Mouse (Mus musculus) midbrain, postnatal 0 days (tissue): Measurements from ENCODE around the gene Klrb1. TPM values are rescaled to one million over a fixed set of nuclear protein-coding genes. Genes with fewer than 3 reads are reported as not detected.

Experiments used
- ATAC-seq: fragments of 200-750 bp; cut with Nextera tagmentation; 2 replicates; pipeline ENCODE4 v1.8.0; 2017; ENCODE audit warnings: moderate number of reproducible peaks, mild to moderate bottlenecking, moderate TSS enrichment, moderate library complexity; ENCODE audit not compliant: low FRiP score
- DNase-seq: peaks from one replicate; pipeline ENCODE4 v3.0.0-alpha.2; 2015; ENCODE audit warnings: low spot score
- H3K27ac ChIP-seq: fragments of 300-500 bp; sonication (generic); 2 replicates; pipeline ENCODE4 v1.5.1; 2014; ENCODE audit warnings: low read depth, mild to moderate bottlenecking, low read length, mixed read lengths
- H3K27me3 ChIP-seq: fragments of 300-500 bp; sonication (generic); 2 replicates; pipeline ENCODE4 v1.6.1; 2014; ENCODE audit warnings: low read length, control low read depth, mixed read lengths; ENCODE audit not compliant: insufficient read depth
- H3K36me3 ChIP-seq: fragments of 300-500 bp; sonication (generic); 2 replicates; pipeline ENCODE4 v1.6.1; 2014; ENCODE audit warnings: low read length, control low read depth, mixed read lengths; ENCODE audit not compliant: insufficient read depth
- H3K4me1 ChIP-seq: fragments of 300-500 bp; sonication (generic); 2 replicates; pipeline ENCODE4 v1.6.1; 2014; ENCODE audit warnings: mild to moderate bottlenecking, control low read depth, antibody characterized with exemption, low read length, mixed read lengths; ENCODE audit not compliant: insufficient read depth
- H3K4me2 ChIP-seq: fragments of 300-500 bp; sonication (generic); 2 replicates; pipeline ENCODE4 v1.6.1; 2014; ENCODE audit warnings: low read depth, mild to moderate bottlenecking, low read length, mixed read lengths; ENCODE audit not compliant: poor library complexity, severe bottlenecking
- H3K4me3 ChIP-seq: fragments of 300-500 bp; sonication (generic); 2 replicates; pipeline ENCODE4 v1.5.1; 2014; ENCODE audit warnings: low read depth, mild to moderate bottlenecking, low read length, moderate library complexity
- H3K9ac ChIP-seq: fragments of 300-500 bp; sonication (generic); replicated peaks from 2 replicates; pipeline ENCODE4 v1.6.1; 2014; ENCODE audit warnings: mild to moderate bottlenecking, low read length, moderate library complexity, mixed read lengths; ENCODE audit not compliant: poor library complexity, severe bottlenecking
- H3K9me3 ChIP-seq: fragments of 300-500 bp; sonication (generic); 2 replicates; pipeline ENCODE4 v1.6.1; 2016; ENCODE audit warnings: low read length, control low read depth
- CTCF ChIP-seq: IDR thresholded peaks from 2 replicates; pipeline ENCODE4 v1.5.1; 2016; ENCODE audit warnings: antibody characterized with exemption, mild to moderate bottlenecking
- WGBS: fragments of 180-500 bp; shearing (Covaris S2); extraction: QIAGEN DNeasy Blood & Tissue Kit; methylation state at CpG from one replicate; pipeline ENCODE4 v1.1.7; 2014; 5-methylcytosine and 5-hydroxymethylcytosine counted together
- polyA plus RNA-seq: library from polyadenylated mRNA; unstranded; fragments of >200 nt; fragmentation: Nextera tagmentation; extraction: Ambion mirVana; gene quantifications from 2 replicates; pipeline ENCODE4 v1.2.1, GENCODE M21; 2015
- total RNA-seq: library from RNA; depleted of rRNA; stranded (reverse); fragments of >200 nt; gene quantifications from 2 replicates; pipeline ENCODE4 v1.2.3, GENCODE M21; 2014

The Klrb1 gene
- total and polyA plus RNA-seq, 2 experiments from 2014 or later, result 2.3 to 3.0 TPM

- no peaks in the 10 kb centered on the region for H3K36me3 ChIP-seq
- H3K27ac ChIP-seq, result no peak overlapping the region
- H3K4me1 ChIP-seq, result no peaks in the 10 kb centered on the region
- no peaks in the 10 kb centered on the region for H3K9me3 ChIP-seq
- ATAC-seq, result no peak
- no peaks in the 10 kb centered on the region for H3K27me3 ChIP-seq
- no peak overlapping the region for H3K4me2 ChIP-seq
- H3K4me3 ChIP-seq, result no peak overlapping the region
- 89% methylated on average over 7 of the region's 7 CpGs for WGBS
- no peak for TF ChIP-seq CTCF
- H3K9ac ChIP-seq, result no peak overlapping the region
- no peak for DNase-seq
These were observed 14.6 kb upstream of the Klrb1 start for GRCm38 (mm10) chr6:128737445-128737844.

- Histone ChIP-seq H3K4me3 (no peak overlapping the region), H3K9ac (no peak overlapping the region), H3K9me3 (no peaks in the 10 kb centered on the region), H3K27me3 (no peaks in the 10 kb centered on the region), H3K4me1 (no peaks in the 10 kb centered on the region), H3K4me2 (no peak overlapping the region), H3K36me3 (no peaks in the 10 kb centered on the region), H3K27ac (no peak overlapping the region)
- ATAC-seq, result no peak
- no peak for DNase-seq
- TF ChIP-seq CTCF, result peak; percentile 13; the same call in 1 of the 2 replicates
These were observed 13.2 kb upstream of the Klrb1 start for GRCm38 (mm10) chr6:128736100-128736499.

GRCm38 (mm10) chr6:128734896-128735295 is 12.0 kb upstream of the Klrb1 start:
- no peak overlapping the region for H3K27ac ChIP-seq
- no peaks in the 10 kb centered on the region for H3K36me3 ChIP-seq
- ATAC-seq (no peak), DNase-seq (no peak)
- H3K9ac ChIP-seq, result no peak overlapping the region
- H3K4me2 ChIP-seq, result no peak overlapping the region
- no peak for TF ChIP-seq CTCF
- H3K4me1 ChIP-seq, result no peaks in the 10 kb centered on the region
- no peaks in the 10 kb centered on the region for H3K27me3 ChIP-seq
- H3K4me3 ChIP-seq, result no peak overlapping the region
- no peaks in the 10 kb centered on the region for H3K9me3 ChIP-seq

GRCm38 (mm10) chr6:128733908-128734679 is 11.2 kb upstream of the Klrb1 start:
- Histone ChIP-seq H3K4me2 (no peak overlapping the region), H3K27me3 (no peaks in the 10 kb centered on the region), H3K36me3 (no peaks in the 10 kb centered on the region), H3K9ac (no peak overlapping the region), H3K4me1 (no peaks in the 10 kb centered on the region), H3K27ac (no peak overlapping the region), H3K4me3 (no peak overlapping the region), H3K9me3 (no peaks in the 10 kb centered on the region)
- ATAC-seq, result no peak
- DNase-seq, result no peak
- TF ChIP-seq CTCF, result 0 out of 2 replicates have a peak, but pooled peaks have one; percentile 4
- WGBS, result 69% methylated on average over 5 of the region's 5 CpGs

GRCm38 (mm10) chr6:128732032-128732431 is 9.2 kb upstream of the Klrb1 start:
- Histone ChIP-seq H3K27ac (no peak overlapping the region), H3K4me1 (no peaks in the 10 kb centered on the region), H3K4me2 (no peak overlapping the region), H3K27me3 (no peaks in the 10 kb centered on the region), H3K36me3 (no peaks in the 10 kb centered on the region), H3K9ac (no peak overlapping the region), H3K9me3 (no peaks in the 10 kb centered on the region), H3K4me3 (no peak overlapping the region)
- ATAC-seq (no peak), DNase-seq (no peak)
- TF ChIP-seq CTCF, result no peak
- 89% methylated on average over 3 of the region's 3 CpGs for WGBS

GRCm38 (mm10) chr6:128701691-128702090 is 21.2 kb downstream of the Klrb1 start:
- H3K27me3 ChIP-seq, result no peaks in the 10 kb centered on the region
- WGBS, result 84% methylated on average over 3 of the region's 3 CpGs
- no peak overlapping the region for H3K27ac ChIP-seq
- no peaks in the 10 kb centered on the region for H3K36me3 ChIP-seq
- no peak overlapping the region for H3K4me3 ChIP-seq
- H3K9me3 ChIP-seq, result no peaks in the 10 kb centered on the region
- ATAC-seq (no peak), DNase-seq (no peak)
- TF ChIP-seq CTCF, result no peak
- no peaks in the 10 kb centered on the region for H3K4me1 ChIP-seq
- H3K4me2 ChIP-seq, result no peak overlapping the region
- no peak overlapping the region for H3K9ac ChIP-seq
